Mouse (Mus musculus) megakaryocyte progenitor cell, adult 5-6 weeks (primary cell): ENCODE results near the gene Zfp281. TPM values are rescaled to one million over a fixed set of nuclear protein-coding genes. Genes with fewer than 3 reads are reported as not detected.

Experiments used
- ATAC-seq: replicated peaks from 2 replicates; pipeline ENCODE4 v1.8.0; 2016; ENCODE audit warnings: mild to moderate bottlenecking, moderate TSS enrichment, inconsistent platforms; ENCODE audit not compliant: poor library complexity
- total RNA-seq, 2 experiments: library from RNA; stranded (forward) in 1 of 2; stranded (reverse) in 1 of 2; fragments of 157-497, 149-512 nt in 1 of 2; fragments of 200-1000 nt in 1 of 2; gene quantifications; 2 replicates each; pipeline versions ENCODE4 v1.2.3 to v1.2.4; 2015 to 2017

Gene Zfp281
- total RNA-seq (2015) (23.7 and 25.4 TPM in 2 replicates), total RNA-seq (2017) (18.9 and 20.5 TPM in 2 replicates)

DNA sequence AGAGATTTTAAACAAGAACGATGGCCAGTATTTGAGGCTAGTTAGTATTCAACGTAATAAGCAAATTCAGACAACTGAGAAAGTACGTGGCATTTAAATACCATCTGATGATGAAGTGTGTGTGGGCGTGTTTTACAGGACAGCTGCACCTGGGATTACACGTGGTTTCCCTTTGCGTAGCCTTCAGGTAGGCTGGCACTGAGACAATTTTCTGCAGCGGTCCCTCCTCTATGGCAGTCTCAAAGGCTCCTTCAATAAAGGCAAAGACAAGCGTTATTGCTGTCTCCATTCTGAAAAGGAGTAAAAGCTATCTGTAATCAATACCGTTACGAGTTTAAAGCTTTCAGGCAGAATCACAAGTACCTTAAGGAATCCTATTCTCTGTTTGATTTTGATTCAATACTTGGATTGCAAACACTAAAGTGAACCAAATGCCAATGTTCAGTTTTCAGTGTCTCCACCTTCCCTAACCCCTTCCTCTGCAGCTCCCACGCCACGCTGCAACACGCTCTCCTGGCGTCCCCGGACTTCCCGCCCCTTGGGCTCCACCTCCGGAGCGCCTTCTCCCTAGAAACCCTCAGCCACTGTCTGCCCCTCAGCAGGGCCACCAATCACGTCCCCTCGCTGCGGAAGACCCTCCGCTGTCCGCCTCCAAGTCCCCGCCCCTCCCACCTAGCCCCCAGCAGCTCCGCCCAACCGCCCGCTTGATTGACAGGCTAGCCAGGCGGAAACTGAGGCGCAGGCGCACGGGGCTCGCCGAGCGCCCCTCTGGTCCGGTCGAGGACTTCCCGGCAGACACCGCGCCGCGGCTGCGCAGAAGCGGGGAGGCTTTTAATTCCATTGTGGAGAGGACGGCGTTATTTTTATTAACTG lies at the start of gene Zfp281:
TSS of gene Zfp281 (plus strand) at position 756 of the 873 bp plus-strand sequence.
- ATAC-seq: peak; percentile 89

DNA sequence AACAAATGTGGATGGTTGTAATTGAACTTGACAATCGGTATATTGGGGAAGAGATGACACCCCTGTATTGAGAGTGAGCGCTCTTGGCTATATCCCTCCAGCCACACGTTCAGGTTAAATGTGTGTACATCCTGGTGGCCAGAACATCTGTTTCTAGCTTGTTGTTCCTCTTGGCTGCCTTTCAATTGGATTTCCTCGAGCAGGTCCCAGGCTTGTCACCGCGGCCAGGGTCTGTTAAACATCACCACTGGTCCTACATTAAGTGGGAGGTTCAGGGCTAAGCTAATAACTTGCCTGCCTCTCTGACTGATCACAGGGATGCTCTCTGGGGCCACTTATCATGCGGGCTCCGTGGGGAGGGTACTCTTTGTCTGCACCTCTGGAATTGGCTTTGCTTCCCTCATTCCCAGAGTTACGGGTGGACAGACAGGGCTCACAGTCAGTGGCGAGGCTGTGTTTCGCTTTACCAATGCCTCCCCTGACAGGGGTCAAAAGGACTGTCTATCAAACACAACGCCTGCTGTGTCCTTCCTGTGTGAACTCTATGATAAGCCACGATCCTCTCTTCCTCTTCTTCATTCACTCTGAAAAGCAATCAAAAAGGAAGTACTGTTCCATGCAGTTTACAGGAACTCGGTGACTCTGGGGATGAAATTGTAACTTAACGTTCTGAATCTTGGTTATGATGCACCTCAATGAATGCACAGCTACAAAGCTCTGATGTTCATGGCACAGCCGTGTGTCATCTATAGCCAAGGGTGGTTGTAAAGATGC lies 46.6 kb upstream of the Zfp281 start:
- peak; percentile 54 for ATAC-seq

DNA sequence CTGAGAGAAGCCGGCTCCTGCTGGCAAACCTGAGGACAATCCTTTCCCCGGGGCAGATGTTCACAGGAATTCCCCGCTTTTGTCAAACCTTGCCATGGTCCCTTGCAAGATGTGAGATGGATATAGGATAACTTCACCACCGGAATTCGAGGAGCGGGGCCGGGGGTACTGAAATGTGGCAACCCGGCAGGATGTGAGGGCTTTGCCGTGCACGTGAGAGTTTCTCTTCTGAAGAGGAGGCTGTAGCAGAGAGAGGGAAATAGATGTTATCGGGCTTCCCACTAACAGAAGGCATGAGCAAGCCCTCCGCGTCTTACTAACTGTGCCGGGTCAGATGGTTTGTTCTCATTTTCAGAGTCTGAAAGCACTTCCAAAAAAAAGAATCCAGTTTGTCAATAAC lies 45.3 kb upstream of the Zfp281 start:
- ATAC-seq: peak; percentile 56

DNA sequence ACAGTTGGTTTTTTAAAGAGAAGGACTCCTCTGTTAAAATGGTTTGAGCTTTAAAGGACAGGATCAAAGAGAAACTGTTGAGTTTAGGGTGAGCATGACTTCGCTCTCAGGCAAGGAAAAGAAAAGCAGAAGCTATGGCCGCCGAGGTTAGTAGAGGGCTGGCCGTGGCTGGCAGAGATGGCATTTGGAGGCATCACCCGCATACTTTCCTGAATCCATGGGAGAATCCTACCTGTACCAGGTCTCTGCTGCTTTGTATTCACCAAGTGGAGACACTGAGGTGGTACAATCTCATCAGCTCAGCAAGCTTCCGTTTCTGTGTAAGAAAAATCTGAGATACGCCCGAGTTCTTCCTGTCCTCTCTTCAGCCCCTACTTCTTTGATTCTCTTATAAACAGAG lies 44.4 kb upstream of the Zfp281 start:
- ATAC-seq: peak; percentile 49

DNA sequence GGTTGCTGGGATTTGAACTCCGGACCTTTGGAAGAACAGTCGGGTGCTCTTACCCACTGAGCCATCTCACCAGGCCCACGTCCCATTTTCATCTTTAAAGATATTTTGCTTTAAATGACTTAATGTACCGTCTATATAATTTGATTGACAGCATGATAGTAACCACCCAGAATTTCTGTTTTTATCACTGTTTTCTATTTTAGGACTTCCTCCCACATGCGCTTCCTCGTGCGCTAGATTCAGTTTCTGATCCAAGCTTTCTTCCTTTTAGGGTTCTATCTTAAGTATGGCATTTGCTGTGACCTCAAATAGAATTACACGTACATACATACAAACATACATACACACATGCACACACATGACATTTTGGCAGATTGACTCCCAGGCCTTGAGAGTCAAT lies 42.9 kb upstream of the Zfp281 start:
- 0 out of 2 replicates have a peak, but pooled peaks have one; percentile 28 for ATAC-seq

DNA sequence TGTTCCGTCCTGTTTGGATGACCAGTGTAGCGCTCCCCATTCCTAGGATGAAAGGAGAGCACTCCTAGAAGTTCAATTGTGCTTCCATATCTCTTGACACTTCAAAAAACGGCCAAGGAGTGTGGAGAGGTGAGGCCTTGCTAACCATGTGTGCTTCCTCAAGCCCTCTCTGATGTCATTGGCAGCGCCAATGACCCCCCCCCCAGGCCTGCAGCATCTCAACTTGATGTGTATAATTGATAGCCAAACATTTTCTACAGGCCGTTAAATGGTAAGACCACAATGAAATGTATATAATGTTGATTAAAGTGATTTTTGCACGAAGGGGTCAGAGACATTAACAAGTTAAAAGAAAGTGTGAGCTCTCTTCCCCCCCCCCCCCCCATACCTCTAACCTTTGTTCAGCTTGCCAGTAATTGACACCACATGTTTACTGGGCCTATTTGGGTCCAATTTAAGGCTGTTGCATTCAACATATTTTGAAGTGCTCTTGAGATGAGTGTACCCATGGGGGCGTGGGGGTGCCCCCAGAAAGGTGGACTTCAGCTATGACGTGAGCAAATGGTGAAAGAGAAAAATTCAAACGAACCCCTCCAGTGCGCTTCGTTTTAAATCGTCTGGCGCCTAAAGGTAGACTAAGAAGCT lies 36.8 kb upstream of the Zfp281 start:
- ATAC-seq: no peak

DNA sequence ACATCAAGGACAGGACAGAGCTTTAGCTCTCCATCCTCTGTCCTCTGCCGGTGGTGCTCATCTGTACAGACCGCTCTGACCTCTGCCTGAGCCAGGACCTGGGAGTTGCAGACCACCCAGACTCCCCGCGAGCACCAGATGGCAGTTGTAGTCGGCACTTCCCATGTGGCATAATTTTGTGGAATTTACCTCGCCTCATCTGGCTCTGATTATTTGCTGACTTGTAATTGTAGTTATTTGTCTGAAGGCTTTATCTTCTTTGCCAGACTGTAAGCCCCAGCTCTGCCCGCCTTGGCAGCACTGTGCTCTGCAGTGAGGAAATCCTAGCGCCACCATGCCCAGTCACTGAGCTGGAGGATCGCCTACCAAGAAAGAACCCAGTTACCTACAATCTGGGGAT lies 35.8 kb upstream of the Zfp281 start:
- ATAC-seq: peak; percentile 58

DNA sequence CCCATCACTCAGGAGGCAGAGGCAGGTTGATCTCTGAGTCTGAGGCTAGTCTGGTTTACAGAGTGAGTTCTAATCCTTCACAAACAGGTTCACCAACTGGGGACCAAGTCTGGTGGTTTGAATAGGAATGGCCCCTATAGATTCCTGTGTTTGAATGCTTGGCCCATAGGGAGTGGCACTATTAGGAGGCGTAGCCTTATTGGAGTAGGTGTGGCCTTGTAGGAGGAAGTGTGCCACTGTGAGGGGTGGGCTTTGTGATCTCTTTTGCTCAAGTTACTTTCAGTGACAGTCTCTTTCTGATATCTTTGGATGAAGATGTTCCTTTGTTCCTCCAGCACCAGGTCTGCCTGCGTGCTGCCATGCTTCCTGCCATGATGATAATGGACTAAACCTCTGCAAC lies 32.0 kb upstream of the Zfp281 start:
- no peak for ATAC-seq

DNA sequence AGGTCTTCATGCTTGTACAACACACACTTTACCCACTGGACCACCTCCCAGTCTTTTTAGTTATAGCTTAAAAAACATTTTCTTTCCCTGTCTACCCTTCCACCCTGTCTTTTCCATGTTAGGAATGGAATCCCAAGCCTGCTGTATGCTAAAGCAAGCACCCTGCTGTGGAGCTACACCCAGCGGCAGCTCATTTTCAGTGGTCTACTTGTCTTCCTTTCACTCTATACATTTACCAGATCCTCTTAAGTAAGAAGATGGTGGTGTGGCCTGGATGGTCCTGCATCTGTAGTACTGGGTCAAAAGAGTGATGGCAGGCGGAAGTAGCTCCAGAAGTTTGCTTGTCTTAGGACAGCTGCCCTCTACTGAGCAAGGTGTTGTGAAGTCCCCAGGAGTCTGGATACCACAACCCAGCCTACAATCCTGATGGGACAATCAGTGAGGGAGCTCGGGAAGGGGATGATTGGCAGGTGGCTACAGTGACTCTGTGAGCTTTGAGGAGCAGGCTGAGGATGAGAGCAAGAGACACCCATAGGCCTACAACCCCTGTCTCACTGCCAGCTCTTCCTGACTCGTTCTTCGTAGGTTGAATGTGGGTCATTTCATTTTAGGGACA lies 30.4 kb upstream of the Zfp281 start:
- no peak for ATAC-seq

DNA sequence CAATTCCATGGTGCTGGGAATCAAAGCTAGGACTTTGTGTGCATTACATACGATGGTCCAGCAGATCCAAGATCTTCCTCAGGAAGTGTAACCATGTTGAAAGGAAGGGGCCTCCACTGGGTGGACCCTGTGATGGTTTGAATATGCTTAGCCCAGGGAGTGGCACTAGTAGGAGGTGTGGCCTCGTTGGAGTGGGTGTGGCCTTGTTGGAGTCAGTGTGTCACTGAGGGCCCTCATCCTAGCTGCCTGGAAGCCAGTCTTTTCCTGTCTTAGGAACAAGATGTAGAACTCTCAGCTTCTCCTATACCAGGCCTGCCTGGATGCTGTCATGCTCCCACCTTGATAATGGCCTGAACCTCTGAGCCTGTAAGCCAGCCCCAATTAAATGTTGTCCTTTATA lies 27.9 kb upstream of the Zfp281 start:
- no peak for ATAC-seq

DNA sequence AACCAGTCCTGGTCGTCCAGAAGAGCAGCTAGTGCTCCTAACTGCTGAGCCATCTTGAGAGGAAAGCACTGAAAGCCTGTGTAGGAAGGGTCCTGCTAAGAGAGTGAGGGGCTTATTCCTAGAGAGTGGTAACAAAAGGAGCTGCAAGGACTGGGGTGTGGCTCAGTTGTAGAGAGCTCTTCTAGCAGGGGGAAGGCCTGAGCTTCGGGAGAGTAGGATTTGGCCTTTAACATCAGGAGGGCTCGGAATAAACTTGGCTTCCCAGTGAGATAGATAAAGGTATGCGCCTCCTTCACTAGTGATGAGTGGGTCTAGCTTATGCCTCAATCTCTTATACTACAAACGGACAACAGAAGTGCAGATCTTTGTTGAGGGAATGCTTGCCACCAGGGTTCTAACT lies 26.4 kb upstream of the Zfp281 start:
- ATAC-seq: no peak

DNA sequence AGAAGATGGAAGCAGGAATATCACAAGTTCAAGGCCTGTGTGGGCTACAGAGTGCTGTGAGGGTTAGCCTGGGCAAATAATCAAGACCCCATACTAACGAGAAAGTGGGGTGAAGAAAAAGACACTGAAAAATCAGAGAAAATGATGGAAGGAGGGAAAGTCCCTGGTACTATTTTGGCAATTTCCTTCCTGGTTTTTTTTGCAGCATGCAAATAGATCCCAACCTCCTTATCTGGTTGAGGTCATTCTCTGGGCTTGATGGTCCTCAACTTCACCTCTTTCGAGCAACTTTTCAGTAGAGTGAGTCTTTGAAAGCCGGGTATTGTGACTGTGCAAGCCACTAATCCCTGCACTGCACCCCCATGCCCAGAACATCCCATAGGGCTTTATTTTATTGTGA lies 24.6 kb upstream of the Zfp281 start:
- ATAC-seq: no peak

DNA sequence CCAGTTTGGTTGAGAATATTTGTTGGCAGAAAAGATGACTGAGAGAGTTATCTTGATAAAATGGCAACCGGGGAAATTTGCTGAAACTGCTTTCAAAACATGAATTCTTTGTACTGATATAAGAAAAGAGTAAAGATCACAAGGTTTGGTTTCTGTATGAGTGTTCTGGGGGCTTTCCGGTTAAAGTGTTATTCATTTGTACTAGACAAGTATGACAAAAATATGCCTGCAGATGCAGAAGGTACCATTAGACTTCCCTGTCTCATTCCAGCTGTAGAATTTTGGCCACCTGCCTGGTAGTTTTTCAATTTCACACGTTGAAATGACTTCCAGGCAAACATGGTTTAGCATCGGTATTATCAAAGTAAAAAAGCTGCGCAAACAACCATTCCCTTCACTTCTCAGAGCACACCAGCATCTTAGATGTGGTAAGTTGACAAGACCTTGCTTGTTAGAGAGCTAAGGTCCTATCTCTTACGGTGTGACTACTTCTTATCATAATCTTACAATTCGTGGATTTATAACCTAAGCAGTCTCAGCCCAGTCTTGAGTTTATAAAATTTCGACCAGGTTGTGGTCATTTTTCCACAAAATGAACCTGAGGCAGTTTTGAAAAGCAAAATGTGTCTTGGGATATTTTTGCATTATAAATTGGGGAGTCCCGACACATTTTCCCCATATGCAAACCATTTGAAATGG lies 23.9 kb upstream of the Zfp281 start:
- ATAC-seq: no peak

DNA sequence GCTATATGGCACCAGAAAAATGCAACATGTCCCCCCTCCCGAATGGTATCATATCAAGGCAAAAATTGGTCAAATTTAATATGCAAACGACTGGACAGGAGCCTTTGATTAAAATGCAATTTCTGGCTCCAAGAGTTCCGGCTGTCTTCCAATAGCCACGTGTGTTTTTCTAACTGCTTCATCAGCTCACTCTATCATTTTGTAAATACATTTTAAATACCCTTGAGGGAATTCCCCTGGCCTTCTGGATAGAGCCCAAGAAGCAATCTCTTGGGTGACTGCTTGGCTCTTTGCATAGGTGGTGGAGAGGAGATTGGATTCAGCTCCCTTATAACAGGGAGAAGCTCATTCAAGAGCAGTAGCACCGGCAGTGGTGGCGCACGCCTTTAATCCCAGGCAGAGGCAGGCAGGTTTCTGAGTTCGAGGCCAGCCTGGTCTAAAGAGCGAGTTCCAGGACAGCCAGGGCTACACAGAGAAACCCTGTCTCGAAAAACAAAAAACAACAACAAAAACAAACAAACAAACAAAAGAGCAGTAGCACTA lies 23.3 kb upstream of the Zfp281 start:
- ATAC-seq: no peak

DNA sequence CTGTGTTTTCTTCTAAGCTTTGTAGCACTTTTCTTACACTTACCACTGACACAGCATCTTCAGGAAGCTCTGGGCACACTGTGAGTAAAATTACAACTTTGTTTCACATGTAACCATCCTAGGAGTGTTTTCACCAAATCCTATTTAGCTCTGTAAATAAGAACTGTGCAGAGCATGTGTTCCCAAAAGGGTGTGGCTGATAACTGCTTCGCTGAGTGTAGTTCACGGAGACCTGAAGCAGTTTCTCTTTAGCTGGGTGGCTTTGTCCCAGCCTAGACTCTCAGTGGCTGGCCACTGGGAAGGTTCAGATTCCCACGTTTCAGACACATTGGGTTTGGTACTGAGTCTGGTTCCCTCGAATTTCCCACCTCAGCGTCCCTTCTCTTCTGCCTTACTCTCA lies 22.4 kb upstream of the Zfp281 start:
- no peak for ATAC-seq

DNA sequence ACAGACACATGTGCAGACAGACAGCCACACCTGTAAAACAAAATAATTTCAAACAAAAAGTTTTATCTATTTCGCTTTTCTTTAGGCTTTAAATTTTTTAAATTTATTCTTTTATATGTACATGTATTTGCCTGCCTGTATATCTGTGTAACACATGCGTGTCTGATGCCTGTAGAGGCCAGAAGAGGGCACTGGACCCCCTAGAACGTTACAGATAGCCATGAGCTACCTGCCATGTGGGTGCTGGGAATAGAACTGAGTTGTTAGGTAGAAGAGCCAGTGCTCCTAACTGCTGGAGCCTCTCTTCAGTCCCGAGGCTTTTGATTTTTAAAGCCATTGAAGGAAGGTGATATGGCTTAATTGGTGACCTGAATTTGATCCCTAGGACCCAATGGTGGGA lies 20.5 kb upstream of the Zfp281 start:
- no peak for ATAC-seq

DNA sequence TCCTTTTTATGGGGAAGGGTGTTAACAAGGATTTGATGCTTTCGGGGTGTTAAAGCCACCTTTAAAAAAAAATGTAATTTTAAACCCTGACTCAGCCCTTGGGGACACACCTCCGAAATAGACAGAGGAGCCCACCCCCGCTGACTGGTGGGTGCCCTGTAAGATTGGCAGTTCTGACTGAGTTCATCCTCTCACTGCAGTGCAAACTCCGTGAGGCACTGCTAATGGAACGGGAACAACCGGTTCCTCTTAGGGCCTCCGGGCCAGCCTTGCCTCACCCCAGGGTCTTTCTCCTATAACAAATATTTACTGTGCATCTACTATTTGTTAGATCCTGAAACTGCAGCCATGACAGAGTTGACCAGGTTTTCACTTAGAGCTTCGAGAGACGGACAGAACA lies 18.9 kb upstream of the Zfp281 start:
- ATAC-seq: no peak

DNA sequence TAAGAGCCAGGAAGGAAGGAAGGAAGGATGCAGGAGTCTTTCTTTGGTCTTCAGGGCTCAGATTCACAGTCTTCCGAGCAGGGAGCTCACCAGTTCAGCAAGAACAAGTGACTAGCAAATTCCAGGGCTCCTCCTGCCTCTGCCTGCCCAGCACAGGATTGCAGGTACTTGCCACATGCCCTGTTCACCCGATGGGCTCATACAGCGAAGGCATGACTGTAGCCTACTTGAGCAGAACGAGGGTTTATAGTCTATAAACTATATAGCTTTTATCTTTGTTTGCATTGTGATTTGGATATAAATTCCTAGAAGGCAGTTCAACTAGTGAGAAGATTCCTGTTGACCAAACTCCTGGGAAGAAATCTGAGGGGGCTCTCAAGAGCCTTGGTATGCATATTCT lies 18.4 kb upstream of the Zfp281 start:
- no peak for ATAC-seq

DNA sequence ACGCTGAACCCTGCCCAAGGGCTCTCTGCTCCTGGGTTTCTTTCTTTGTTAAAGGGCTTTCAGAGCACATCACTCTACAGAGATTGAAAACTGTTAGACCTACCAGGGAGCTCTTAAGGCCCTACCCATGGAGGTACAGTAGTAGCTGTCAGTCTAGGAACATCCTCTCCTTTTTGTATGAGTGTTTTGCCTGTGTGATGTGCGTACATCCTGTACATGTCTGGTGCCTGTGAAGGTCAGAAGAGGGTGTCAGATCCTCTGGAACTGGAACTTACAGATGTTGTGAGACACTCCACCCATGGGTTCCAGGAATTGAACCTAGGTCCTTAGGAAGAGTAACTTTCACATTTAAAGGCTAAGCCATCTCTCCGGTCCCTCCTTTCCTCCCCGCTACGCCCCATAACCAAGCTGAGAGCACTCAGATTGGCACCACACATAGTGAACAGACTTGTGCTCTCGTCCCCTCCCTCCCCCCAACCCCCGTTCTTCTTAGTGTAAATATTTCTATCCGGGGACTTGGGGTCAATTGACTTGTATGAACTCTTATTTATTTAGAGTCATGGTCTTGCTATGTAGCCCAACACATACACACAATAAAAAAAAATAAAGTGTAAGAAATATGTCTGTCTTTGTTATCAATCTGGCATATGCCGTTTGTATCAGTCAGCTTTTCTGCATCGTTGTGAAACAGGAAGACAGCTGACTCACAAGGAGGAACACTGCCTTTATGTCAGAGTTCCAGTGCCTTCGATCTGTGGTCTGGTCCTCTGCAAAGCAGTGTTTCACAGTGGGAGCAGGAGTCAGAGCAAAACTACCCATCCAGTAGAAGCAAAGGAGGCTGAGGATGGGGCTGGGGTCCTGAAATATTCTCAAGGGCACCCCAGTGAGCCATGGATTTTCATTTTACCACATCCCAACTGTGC lies 16.1 kb upstream of the Zfp281 start:
- peak; percentile 81 for ATAC-seq
